Mouse (Mus musculus): ENCODE data around the gene Ypel3.

- no peak for TF ChIP-seq POLR2A (IDR thresholded peaks at IDR 0.05; ENCODE audit: extremely low read depth, insufficient read depth, low read length)
- TF ChIP-seq CTCF (IDR thresholded peaks at IDR 0.05; ENCODE audit: extremely low read depth, insufficient read depth, low read length) = peak; percentile 25; the same call in 1 of the 2 replicates
Measured at GRCm38 (mm10) chr7:126796350-126796932, 19.7 kb downstream of the Ypel3 start.
